Comparison of ENCODE assay signal across 27 mouse cellular contexts in genomic region chr11:94425215-94425614, GRCm38 (mm10). TPM values are rescaled to one million over a fixed set of nuclear protein-coding genes. Genes with fewer than 3 reads are reported as not detected.
DNase-seq lines count a peak whose midpoint lies in the region; ATAC-seq and TF ChIP-seq lines count a peak whose summit lies in the region.
"Had no signal": no experiment of that assay in that cellular context is flagged by ENCODE, and none has a peak within 500 bp of the region (broad histone marks: within the 10 kb centered on the region; RNA-seq: fewer than 3 reads in every experiment).

No protein-coding gene starts in this region.

- no peak overlapping the region for H3K4me2 ChIP-seq in intestine, postnatal 0 days (replicated peaks; ENCODE audit: low read depth)
- H3K4me2 ChIP-seq in intestine, embryonic 15.5 days (replicated peaks): no peak overlapping the region
- no peak overlapping the region for H3K4me2 ChIP-seq in kidney, embryonic 16.5 days (replicated peaks; ENCODE audit: low read depth, low read length)
- no peak overlapping the region for H3K4me2 ChIP-seq in midbrain, embryonic 15.5 days
- H3K4me2 ChIP-seq: embryonic facial prominence, embryonic 13.5 days; forebrain, embryonic 13.5 days; heart, embryonic 11.5 days; hindbrain, embryonic 14.5 days; liver, embryonic 15.5 days; lung, embryonic 15.5 days; midbrain, embryonic 11.5 days; neural tube, embryonic 12.5 days had no signal

- no peak overlapping the region for H3K4me3 ChIP-seq in intestine, postnatal 0 days (ENCODE audit: low read depth, low read length)
- H3K4me3 ChIP-seq in intestine, embryonic 15.5 days (replicated peaks): no peak overlapping the region
- no peak overlapping the region for H3K4me3 ChIP-seq in kidney, embryonic 16.5 days (ENCODE audit: low read length)
- H3K4me3 ChIP-seq in limb, embryonic 10.5 days: no peak overlapping the region
- H3K4me3 ChIP-seq in midbrain, embryonic 15.5 days: no peak overlapping the region
- H3K4me3 ChIP-seq: embryonic facial prominence, embryonic 13.5 days; forebrain, embryonic 13.5 days; liver, embryonic 15.5 days; lung, embryonic 15.5 days; myocyte; neural tube, embryonic 12.5 days had no signal

- peak; percentile 57 for ATAC-seq in intestine, postnatal 0 days
- ATAC-seq in intestine, embryonic 15.5 days: no peak
- no peak for ATAC-seq in kidney, embryonic 16.5 days (ENCODE audit: low FRiP score, low TSS enrichment)
- no peak for ATAC-seq in midbrain, embryonic 15.5 days (replicated peaks)
- ATAC-seq: CD4-positive, CD25-positive, alpha-beta regulatory T cell, adult 4 months; forebrain, embryonic 13.5 days had no signal

- H3K27ac ChIP-seq in intestine, postnatal 0 days (ENCODE audit: low read depth, low read length): no peak overlapping the region
- H3K27ac ChIP-seq in intestine, embryonic 15.5 days: no peak overlapping the region
- no peak overlapping the region for H3K27ac ChIP-seq in kidney, embryonic 16.5 days (ENCODE audit: low read length)
- peak overlapping the region; percentile 12 for H3K27ac ChIP-seq in limb, embryonic 10.5 days
- H3K27ac ChIP-seq in midbrain, embryonic 15.5 days: no peak overlapping the region
- H3K27ac ChIP-seq: embryonic facial prominence, embryonic 13.5 days; liver, embryonic 15.5 days; lung, embryonic 15.5 days; neural tube, embryonic 12.5 days had no signal

- no peak for TF ChIP-seq CTCF in intestine, postnatal 0 days (IDR thresholded peaks at IDR 0.05; ENCODE audit: low read depth)

- 38% methylated on average over 5 of the region's 5 CpGs for WGBS in intestine, postnatal 0 days
- 49% methylated on average over 5 of the region's 5 CpGs for WGBS in intestine, embryonic 15.5 days
- 48% methylated on average over 5 of the region's 5 CpGs for WGBS in kidney, embryonic 16.5 days
- WGBS in limb, embryonic 10.5 days: 44% methylated on average over 5 of the region's 5 CpGs
- WGBS in midbrain, embryonic 15.5 days: 59% methylated on average over 5 of the region's 5 CpGs

- H3K27me3 ChIP-seq in intestine, postnatal 0 days (replicated peaks; ENCODE audit: control insufficient read depth, insufficient read depth, low read length): no peaks in the 10 kb centered on the region
- H3K27me3 ChIP-seq in intestine, embryonic 15.5 days (replicated peaks): no peaks in the 10 kb centered on the region
- H3K27me3 ChIP-seq in kidney, embryonic 16.5 days (ENCODE audit: insufficient read depth, low read length): no peaks in the 10 kb centered on the region; the same call in 1 of the 2 replicates
- H3K27me3 ChIP-seq in limb, embryonic 10.5 days (ENCODE audit: low read depth, poor library complexity, severe bottlenecking): peaks cover 29% of the 10 kb centered on the region
- H3K27me3 ChIP-seq in midbrain, embryonic 15.5 days (replicated peaks): no peaks in the 10 kb centered on the region
- H3K27me3 ChIP-seq: embryonic facial prominence, embryonic 13.5 days; forebrain, embryonic 13.5 days; lung, embryonic 15.5 days; neural tube, embryonic 12.5 days had no signal

- H3K4me1 ChIP-seq in intestine, postnatal 0 days (replicated peaks; ENCODE audit: control insufficient read depth, insufficient read depth, low read length): no peaks in the 10 kb centered on the region; the same call in 1 of the 2 replicates
- peaks cover 52% of the 10 kb centered on the region for H3K4me1 ChIP-seq in intestine, embryonic 15.5 days (replicated peaks)
- H3K4me1 ChIP-seq in kidney, embryonic 16.5 days (ENCODE audit: insufficient read depth, low read length): peaks cover 58% of the 10 kb centered on the region
- H3K4me1 ChIP-seq in limb, embryonic 10.5 days: peaks cover 75% of the 10 kb centered on the region
- peaks cover 36% of the 10 kb centered on the region for H3K4me1 ChIP-seq in midbrain, embryonic 15.5 days

- H3K9me3 ChIP-seq in intestine, postnatal 0 days (ENCODE audit: control insufficient read depth): no peaks in the 10 kb centered on the region
- H3K9me3 ChIP-seq in intestine, embryonic 15.5 days: no peaks in the 10 kb centered on the region
- no peaks in the 10 kb centered on the region for H3K9me3 ChIP-seq in kidney, embryonic 16.5 days (ENCODE audit: low read length)
- no peaks in the 10 kb centered on the region for H3K9me3 ChIP-seq in limb, embryonic 10.5 days (replicated peaks)
- no peaks in the 10 kb centered on the region for H3K9me3 ChIP-seq in midbrain, embryonic 15.5 days
- H3K9me3 ChIP-seq: embryonic facial prominence, embryonic 13.5 days; forebrain, embryonic 13.5 days; liver, embryonic 15.5 days; lung, embryonic 15.5 days; neural tube, embryonic 12.5 days had no signal

- no peaks in the 10 kb centered on the region for H3K36me3 ChIP-seq in intestine, postnatal 0 days (ENCODE audit: control insufficient read depth, insufficient read depth)
- H3K36me3 ChIP-seq in intestine, embryonic 15.5 days: 0 out of 2 replicates have a peak, but pooled peaks cover 2% of the 10 kb centered on the region
- H3K36me3 ChIP-seq in kidney, embryonic 16.5 days (ENCODE audit: insufficient read depth, low read length): no peaks in the 10 kb centered on the region
- peaks cover 84% of the 10 kb centered on the region for H3K36me3 ChIP-seq in limb, embryonic 10.5 days
- H3K36me3 ChIP-seq in midbrain, embryonic 15.5 days (replicated peaks): peaks cover 7% of the 10 kb centered on the region; the same call in 1 of the 2 replicates
- H3K36me3 ChIP-seq: liver, embryonic 15.5 days had no signal

- no peak overlapping the region for H3K9ac ChIP-seq in intestine, postnatal 0 days (ENCODE audit: low read depth, low read length)
- H3K9ac ChIP-seq in intestine, embryonic 15.5 days: no peak overlapping the region
- H3K9ac ChIP-seq in kidney, embryonic 16.5 days (replicated peaks; ENCODE audit: low read length): no peak overlapping the region
- no peak overlapping the region for H3K9ac ChIP-seq in midbrain, embryonic 15.5 days
- H3K9ac ChIP-seq: embryonic facial prominence, embryonic 13.5 days; forebrain, embryonic 13.5 days; liver, embryonic 15.5 days; lung, embryonic 15.5 days; neural tube, embryonic 12.5 days had no signal

- peak; percentile 46 for DNase-seq in kidney, postnatal 14 days
- peak; percentile 9 for DNase-seq in ZHBTc4 (ENCODE audit: low read depth, low spot score)
- no peak for DNase-seq in limb, embryonic 10.5 days (ENCODE audit: low spot score)
- DNase-seq in heart, adult 8-10 months (ENCODE audit: low spot score): no peak
- DNase-seq: adrenal gland, postnatal 25 days; cerebellum, adult 11-12 months; gastrocnemius, postnatal 25 days; heart, adult 11 months; heart, postnatal 36 days; layer of hippocampus, postnatal 36 days; lung, postnatal 36 days; right cerebral cortex, postnatal 4 days had no signal

RNA-seq across cellular contexts. Expression of gene Abcc3, which starts 32.4 kb away (rescaled TPM):
- 3.2 and 3.9 TPM in 2 replicates for polyA plus RNA-seq in intestine, postnatal 0 days (2015; fragmentation: Nextera tagmentation; extraction: Ambion mirVana)
- polyA plus RNA-seq in intestine, embryonic 15.5 days (2015; fragmentation: Nextera tagmentation; extraction: Ambion mirVana): 1.5 and 2.6 TPM in 2 replicates
- polyA plus RNA-seq in kidney, embryonic 16.5 days (2015; fragmentation: Nextera tagmentation; extraction: Ambion mirVana): 5.0 and 7.0 TPM in 2 replicates
- polyA plus RNA-seq in limb, embryonic 10.5 days (2016; fragmentation: Nextera tagmentation; extraction: Ambion mirVana): 0.59 and 0.88 TPM in 2 replicates
- polyA plus RNA-seq in midbrain, embryonic 15.5 days (2015; fragmentation: Nextera tagmentation; extraction: Ambion mirVana): 0.70 and 1.3 TPM in 2 replicates
- total RNA-seq in heart, adult 8-10 months (2022): 1 to 10 TPM in 3 of 4 experiments, under 1 TPM in 1; 0.91 to 2.3 (median 1.7) TPM
- polyA plus RNA-seq: myocyte had no signal

RNA-seq across cellular contexts. Expression of gene Cacna1g, which starts 48.8 kb away (rescaled TPM):
- 1.2 and 1.4 TPM in 2 replicates for polyA plus RNA-seq in intestine, postnatal 0 days (2015; fragmentation: Nextera tagmentation; extraction: Ambion mirVana)
- polyA plus RNA-seq in intestine, embryonic 15.5 days (2015; fragmentation: Nextera tagmentation; extraction: Ambion mirVana): 5.2 and 7.9 TPM in 2 replicates
- polyA plus RNA-seq in kidney, embryonic 16.5 days (2015; fragmentation: Nextera tagmentation; extraction: Ambion mirVana): 10.2 and 10.3 TPM in 2 replicates
- 12.7 and 21.4 TPM in 2 replicates for polyA plus RNA-seq in limb, embryonic 10.5 days (2016; fragmentation: Nextera tagmentation; extraction: Ambion mirVana)
- polyA plus RNA-seq in midbrain, embryonic 15.5 days (2015; fragmentation: Nextera tagmentation; extraction: Ambion mirVana): 17.7 and 20.7 TPM in 2 replicates
- total RNA-seq in heart, adult 8-10 months (2022): 10 to 100 TPM in 3 of 4 experiments, 1 to 10 TPM in 1; 6.7 to 14.6 (median 12.5) TPM
- total RNA-seq: common myeloid progenitor, adult 5-6 weeks had no signal
- polyA plus RNA-seq: CD4-positive, CD25-positive, alpha-beta regulatory T cell, adult 4 months had no signal

Comparison
In these comparisons a context has a peak if more than half of its experiments do, and no peak if none do; other contexts are left out.
1. DNase-seq: peak in kidney, postnatal 14 days (single experiment) and ZHBTc4 (single experiment); none in limb, embryonic 10.5 days (single experiment) and heart, adult 8-10 months (single experiment).